Mouse (Mus musculus): Measurements from ENCODE around the gene Olfr1109.

The Olfr1109 gene

DNA sequence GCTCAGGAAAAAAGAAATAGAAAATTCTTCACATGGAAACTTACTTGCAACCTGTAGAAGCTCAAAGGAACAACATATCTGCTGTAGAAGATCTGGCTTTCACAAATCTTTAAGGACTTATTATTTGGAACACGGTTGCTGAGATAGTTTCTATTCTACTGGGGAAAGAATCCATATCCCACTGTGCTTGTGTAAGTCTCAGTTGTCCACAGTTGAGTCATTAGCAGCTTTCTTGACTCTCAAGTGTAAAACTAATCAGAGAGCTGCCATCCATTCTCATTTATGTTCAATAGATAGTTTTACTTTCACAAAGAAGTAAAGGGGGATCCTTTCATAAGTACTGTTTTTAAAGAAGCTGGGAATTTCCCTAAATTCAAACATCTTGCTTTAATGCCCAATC, at the start of gene Olfr1109:
TSS of gene Olfr1109 (minus strand) at position 101 of the 400 bp plus-strand sequence.
- no peak for DNase-seq (ENCODE audit: low read depth, low spot score)

DNA sequence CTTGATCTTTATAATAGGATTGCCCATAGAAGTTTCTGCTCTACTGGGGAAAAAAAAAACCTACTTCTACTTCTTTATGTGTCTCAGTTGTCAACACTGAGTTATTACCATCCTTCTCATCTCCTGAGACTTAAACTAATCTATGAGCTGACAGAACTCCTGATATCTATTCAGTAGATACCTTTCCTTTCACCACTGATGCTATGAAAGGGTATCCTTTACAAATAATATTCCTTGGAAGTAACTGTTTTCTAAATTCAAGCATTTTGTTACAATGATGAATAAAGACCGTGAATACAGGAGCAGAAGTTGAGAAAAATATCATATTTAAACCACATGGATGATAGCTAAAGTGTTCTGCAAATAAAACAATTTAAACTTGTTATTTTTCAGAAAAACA, 44.4 kb upstream of the Olfr1109 start, which contains the start of gene Olfr1110:
TSS of gene Olfr1110 (minus strand) at position 101 of the 400 bp plus-strand sequence.
- no peak for DNase-seq (ENCODE audit: low read depth, low spot score)

DNA sequence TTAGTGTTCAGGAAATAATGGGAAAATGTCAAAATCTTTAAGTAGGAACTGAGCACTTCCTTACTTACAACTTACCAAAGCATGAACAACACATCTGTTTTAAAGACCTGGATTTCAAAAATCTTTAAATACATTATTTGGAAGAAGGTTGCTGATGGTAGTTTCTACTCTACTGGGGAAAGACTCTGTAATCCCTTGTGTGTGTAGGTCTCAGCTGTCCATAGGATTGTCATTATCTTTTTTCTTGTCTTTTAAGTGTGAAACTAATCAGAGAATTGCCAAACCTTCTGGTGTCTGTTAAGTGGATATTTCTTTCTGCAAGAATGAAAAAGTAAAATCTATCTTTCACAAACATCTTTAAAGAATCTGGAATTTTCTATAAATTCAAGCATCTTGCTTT, 18.7 kb upstream of the Olfr1109 start, which contains the start of gene Olfr259:
TSS of gene Olfr259 (minus strand) at position 101 of the 400 bp plus-strand sequence.
- no peak for DNase-seq (ENCODE audit: low read depth, low spot score)

DNA sequence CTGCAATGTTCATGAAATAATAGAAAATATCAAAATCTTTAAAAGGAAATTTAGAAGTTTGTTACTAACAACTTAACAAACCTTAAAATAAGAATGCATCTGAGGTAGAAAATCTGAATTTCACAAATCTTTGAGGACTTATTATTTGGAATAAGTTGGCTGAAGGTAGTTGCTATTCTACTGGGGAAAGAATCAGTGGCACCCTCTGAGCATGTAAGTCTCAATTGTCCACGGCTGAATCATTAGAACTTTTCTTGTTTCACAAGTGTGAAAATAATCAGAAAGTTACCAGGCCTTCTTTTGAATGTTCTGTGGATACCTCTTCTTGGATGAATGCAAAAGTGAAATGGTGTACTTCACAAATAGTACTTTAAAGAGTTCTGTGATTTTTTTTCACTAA, 20.1 kb downstream of the Olfr1109 start, which contains the start of gene Olfr1107:
TSS of gene Olfr1107 (minus strand) at position 101 of the 400 bp plus-strand sequence.
- no peak for DNase-seq (ENCODE audit: low read depth, low spot score)

DNA sequence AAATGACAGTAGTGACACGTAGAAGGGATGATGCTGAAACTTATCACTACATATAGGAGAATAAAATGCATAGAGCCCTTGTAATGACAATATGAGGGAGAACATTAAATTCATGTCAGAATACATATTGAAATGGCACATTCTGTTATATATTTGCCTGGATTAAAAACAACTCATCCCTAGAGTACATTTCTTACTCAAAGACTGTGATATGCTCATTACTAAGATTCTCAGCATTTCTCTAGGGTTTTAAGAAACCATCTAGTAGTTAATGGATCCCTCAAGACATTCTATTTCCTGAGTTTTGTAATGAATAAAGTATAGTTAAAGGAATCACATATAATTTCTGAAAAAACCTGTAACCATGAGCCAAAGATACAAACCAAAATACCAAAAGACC, 43.6 kb downstream of the Olfr1109 start, which contains the start of gene Olfr1106:
TSS of gene Olfr1106 (minus strand) at position 101 of the 400 bp plus-strand sequence.
- no peak for DNase-seq (ENCODE audit: low read depth, low spot score)

Measured in CD4-positive, CD25-positive, alpha-beta regulatory T cell, adult 2 months (primary cell).